Mouse (Mus musculus) testis, postnatal 10 days (tissue): ENCODE results near the gene Tbxa2r.

Experiments
- DNase-seq: peaks from one replicate; pipeline ENCODE4 v3.0.0; 2021; ENCODE audit warnings: low spot score

The Tbxa2r gene

DNA sequence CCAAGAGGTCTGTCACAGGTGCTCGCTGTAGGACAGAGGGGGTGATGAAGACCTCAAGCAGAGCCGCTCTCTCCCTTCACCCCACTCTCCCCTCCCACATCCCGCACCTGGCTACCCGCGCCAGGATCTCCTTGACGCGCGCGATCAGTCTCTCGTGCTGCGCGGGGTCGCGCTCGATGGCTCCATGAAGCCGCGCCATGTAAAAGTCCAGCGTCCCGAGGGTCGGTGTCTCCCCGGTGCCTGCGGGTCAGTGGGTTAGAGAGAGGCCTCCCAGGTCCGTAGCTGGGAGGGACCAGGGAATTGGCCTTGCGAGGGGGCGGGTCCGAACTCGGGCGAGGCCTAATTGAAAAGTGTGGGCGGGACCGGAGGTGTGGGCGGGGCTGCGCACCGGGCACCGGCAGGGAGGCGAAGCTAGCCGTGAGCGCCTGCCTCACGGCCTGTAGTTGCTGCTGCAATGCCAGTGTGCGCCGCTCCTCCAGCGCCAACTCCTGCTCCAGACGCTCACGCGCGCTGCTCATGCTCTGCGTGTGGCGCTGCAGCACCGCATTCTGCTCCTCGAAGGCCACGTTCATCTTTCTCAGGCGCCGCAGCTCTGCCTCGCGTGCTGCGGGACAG is 18.0 kb downstream of the Tbxa2r start:
- peak; percentile 91 for DNase-seq

DNA sequence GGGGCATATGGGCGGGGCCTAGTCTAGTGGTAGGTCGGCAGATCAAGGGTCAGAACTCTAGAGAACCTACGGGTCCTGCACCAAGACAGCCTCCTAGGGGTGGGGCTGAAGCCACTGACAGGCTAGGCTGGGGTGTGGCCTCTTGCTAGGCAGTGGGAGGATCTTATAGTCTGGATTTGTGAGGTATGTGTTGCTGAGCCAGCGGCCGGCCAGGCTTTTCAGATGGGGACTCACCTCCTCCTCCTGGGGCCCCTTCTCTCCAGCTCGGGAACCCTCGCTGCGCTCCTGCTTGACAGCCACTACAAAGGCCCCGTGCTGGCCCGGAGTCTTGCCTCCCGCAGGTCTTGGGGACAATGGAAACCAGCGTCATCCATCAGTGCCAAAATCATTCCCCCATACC is 20.6 kb downstream of the Tbxa2r start:
- peak; percentile 74 for DNase-seq

DNA sequence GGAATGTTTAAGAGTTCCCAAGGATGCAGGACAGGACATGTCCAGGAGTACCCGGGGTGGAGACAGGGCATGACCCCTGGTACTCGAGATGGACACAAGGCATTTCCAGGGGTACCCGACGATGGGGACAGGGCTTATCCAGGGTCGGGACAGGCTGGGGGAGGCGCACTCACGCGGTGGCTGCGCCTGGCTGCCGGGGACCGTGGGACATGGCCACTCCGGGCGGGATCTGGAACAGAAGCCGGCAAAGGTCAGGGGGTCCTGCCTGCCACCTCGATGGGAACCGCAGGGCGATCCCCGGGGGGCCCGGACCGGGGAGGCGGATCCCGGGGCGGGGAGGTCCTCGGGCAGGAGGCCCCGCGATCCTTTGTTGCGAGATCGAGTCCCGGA is 21.4 kb downstream of the Tbxa2r start:
- DNase-seq = no peak

DNA sequence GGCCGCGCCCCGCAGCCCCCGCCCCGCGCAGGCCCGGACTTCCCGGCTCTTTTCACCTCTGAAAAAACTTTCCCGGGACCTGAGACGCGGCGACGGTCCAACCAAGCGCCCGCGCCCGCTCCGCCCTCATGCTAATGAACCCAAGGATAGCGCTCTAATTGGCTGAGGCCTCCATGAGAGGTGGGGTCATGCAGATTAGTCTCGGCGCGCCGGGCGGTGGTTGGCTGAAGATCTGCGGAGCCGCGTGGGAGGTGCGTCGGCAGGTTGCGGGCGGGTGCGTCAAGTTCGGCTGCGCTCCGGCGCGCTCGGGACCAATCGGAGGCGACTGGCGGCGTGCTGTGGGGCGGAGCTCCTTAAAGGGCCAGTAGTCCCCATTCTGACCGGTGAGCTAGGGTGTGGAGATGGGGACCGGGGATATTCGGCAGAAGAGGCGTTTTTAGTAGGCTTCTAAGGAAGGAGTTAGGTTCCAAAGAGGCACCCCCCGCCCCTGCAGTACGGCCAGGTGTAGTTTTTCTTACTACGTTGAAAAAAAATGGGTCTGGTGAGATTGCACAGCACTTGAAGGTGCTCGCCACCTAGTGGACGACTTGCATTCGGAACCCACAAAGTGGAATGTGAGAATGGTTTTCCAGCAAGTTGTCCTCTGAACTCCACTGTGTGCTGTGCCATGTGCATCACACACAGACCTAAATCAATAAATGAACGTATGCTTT is 22.0 kb downstream of the Tbxa2r start, which contains the start of gene Hmg20b:
Hmg20b (minus strand) TSS at position 130 of the 713 bp plus-strand sequence.
- peak; percentile 99 for DNase-seq

DNA sequence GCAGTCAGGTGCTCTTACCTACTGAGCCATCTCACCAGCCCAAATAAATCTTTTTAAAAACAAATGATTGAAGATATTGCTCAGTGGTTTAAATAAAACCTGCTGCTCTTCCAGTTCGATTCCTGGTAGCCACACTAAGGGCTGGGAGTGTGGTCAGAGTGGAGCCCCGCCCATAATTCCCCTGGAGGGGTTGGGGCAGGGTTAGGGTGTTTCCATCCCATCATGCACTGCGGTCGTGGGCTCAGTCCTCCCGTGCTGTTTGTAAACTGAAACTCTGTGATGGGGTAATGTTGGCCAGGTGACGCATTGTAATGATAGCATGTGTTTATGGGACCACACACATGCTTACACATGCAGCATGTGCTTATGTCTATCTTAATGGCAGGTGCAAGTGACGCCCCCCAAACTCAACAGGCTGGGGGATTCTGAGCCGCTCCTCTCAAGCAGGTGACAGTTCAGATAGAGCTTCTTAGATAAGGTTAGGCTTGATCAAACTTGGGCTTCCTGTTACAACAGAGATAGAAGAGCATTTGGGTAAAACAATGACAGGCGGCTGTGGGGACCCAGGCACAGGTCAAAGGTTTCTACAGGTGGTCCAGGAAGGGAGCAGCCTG is 23.3 kb downstream of the Tbxa2r start:
- no peak for DNase-seq

DNA sequence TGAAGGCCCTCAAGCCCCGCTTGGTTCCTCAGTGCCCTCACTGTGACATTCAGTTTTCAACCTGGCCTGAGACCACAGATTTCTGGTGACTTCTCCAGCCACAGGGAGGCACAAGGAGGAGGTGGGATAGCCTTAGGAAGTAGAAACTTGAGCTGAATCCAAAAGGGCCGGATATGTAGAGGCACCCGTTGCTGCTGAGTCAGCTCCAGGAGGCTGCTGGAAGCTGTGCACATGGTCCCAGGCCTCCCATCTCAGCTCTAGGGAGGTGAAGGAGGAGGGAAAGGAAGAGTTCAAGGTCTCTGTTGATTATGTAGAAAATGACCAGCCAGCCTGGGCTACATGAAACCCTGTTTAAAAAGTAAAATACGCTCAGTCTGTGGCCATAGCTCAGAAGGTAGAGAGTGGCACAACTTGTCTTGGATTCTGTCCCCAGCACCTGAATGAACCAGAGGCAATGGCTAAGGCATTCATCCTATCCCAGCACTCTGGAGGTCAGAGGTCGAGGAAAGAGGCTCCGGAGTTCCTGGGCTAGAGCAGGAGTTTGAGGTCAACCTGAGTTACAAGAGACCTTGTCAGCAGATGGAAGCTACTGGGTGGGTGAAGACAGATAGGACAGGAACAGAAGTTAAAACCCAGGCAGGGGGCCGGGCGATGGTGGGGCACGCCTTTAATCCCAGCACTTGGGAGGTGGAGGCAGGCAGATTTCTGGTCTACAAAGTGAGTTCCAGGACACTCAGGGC is 26.4 kb downstream of the Tbxa2r start:
- no peak for DNase-seq

DNA sequence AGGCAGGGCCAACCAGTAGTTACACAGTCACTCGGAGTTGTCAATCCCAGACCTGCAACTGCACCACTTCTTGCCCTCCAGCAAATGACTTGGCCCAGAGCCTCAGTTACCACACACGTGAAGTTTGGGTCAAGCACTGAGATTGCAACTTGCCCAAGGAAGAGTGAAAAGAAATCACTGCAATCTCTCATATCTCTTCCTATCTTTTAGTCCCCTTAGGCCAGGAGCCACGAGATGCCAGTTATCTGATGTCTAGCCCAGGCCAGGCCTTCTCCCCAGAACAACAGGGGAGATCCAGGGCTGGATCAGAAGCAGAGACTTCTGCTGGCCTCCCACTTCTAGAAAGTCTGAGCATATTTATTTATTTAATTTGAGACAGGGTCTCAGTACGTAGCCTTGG is 27.0 kb downstream of the Tbxa2r start:
- DNase-seq = no peak

DNA sequence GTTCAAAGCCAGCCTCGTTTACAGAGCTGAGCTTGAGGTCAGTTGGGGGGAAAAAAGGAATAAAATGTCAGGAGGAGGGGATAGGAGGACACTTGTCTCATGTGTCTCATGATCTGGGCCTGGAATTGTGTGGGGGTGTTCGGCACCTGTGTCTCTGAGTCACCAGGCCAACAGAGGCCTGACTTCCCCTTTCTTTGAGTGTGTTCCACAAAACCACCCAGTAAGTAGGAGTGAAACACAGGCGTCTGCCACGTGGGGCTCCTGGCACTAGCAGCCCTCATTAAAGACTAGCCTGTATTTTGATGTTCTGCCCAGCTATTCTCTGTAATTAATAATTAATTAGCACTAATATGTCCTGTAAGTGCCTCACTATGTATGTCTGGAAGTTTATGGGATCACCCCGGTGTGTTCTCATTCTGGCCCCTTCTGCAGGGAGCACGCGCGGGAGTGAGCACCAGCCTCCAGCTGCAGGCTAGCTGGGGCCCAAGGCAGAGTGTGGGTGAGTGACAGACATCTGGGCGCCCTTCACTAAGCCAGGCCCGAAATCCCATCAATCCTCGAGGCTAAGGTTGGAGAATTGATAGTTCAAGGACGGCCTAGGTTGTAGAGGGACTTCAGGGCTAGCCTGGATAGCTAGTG is 27.9 kb downstream of the Tbxa2r start:
- DNase-seq = no peak

DNA sequence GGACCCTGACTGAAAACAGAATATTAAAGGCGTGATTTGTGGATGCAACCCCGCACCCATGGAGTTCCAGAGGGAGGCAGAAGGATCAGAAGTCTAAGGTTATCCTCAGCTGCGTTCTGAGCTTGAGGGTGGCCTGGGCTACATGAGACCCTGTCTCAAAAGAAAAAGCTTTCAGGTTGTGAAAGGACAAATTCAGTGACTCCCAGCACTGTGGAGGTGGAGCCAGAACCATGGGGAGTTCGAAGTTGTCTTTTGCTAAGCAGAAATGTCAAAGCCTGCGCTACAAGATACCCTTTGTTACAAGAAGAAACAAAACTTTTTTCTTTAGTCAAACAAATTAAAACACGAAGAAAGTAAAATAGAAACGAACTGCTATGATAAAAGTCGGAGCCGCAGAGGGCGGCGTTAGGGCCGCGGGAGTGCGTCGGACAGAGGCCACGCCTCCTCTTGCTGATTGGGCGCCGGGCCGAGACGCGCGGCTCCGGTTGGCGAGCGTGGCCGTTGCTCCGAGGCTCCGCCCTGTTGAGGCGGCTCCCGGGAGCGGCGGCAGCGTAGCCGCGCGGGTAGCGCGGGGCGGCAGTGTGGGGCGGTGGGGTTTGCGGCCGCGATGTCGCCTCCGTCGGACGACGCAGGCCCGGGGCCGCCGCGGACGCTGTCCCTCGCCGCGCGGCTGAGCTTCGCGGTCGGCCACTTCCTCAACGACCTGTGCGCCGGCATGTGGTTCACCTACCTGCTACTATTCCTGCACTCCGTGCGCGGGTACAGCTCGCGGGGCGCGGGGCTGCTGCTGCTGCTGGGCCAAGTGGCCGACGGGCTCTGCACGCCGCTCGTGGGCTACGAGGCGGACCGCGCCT is 28.7 kb downstream of the Tbxa2r start, which contains the start of gene Mfsd12:
Mfsd12 (plus strand) TSS at position 501 of the 854 bp plus-strand sequence.
- peak; percentile 96 for DNase-seq

DNA sequence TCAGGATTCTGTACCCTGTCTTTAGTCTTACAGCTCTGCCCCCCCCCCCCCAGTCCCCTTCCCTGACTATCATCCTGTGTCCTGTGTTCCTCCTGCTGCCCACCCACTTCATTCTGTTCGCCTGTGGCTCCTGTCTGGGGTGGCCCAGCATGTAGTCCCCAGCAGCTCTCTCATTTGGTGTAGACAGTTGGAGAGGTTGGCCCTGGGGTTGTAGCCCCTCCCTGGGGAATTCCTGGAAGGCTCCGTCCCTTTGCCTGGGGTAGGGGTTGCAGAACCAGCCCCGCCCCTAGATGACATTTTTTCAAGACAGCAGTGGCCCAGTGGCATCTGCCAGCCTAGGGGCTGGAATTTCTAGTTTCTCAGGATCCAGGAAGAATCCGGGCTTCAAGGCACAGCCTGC is 29.7 kb downstream of the Tbxa2r start:
- no peak for DNase-seq

DNA sequence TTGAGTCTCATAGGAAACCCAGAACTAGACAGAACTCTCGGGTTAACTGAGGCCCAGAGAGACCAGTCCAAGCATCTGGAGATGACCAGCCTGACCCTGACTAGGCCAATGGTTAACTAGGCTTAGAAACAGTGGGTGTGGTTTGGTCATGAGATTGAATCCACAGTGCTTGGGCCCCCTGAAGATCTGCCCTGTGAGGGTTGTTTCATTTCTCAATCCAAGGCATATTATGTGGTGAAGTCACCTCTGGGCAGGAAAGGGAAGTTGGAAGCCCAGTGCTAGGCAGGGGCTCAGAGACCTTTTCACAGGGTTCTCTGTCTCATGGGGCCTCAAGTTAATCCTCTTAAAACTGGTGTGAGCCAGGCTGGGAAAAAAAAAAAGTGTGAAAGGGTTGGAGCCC is 30.3 kb downstream of the Tbxa2r start:
- DNase-seq = no peak

DNA sequence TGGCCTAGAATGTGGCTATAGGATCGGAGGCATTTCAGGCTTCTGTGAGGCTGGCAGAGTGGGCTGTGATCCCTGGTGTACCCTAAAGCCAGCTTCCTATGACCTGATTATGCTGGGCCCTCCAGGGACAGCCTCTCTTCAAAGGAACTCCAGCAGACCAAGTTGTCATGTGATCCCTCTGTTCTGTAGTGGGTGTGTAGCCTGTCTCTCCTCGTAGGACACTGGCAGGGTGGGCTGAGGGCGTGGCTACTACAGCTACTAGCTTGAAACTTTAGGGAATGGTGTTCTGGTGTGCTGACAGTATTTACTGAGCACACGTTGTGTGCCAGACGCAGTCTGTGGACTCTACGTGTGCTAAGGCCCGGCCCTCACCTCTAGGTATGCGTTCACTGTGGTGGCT is 32.2 kb downstream of the Tbxa2r start:
- no peak for DNase-seq

DNA sequence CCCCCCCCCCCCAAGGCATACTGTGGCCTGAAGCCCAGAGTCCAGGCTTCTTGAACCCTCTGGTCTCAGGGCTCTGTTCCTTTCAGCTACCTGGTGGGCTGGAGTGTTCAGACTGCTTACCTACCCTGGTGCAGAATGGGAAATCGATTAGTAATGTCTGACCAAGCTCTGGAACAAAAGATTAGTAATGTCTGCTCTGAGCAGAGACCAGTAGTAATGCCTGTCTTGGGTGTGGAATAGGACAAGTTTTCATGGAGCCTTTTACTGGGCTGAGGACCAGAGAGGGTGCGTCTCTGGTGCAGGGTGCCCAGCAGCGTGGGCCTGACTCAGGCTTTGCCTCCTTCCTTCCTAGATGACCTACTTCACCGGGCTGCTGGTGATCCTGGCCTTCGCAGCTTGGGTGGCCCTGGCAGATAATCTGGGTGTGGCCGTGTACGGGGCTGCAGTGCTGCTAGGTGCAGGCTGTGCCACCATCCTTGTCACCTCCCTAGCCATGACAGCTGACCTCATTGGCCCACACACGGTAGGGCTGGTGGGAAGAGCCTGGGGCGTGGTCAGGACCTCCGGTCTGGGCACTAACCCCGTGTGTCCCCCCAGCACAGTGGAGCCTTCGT is 33.9 kb downstream of the Tbxa2r start:
- DNase-seq = no peak

DNA sequence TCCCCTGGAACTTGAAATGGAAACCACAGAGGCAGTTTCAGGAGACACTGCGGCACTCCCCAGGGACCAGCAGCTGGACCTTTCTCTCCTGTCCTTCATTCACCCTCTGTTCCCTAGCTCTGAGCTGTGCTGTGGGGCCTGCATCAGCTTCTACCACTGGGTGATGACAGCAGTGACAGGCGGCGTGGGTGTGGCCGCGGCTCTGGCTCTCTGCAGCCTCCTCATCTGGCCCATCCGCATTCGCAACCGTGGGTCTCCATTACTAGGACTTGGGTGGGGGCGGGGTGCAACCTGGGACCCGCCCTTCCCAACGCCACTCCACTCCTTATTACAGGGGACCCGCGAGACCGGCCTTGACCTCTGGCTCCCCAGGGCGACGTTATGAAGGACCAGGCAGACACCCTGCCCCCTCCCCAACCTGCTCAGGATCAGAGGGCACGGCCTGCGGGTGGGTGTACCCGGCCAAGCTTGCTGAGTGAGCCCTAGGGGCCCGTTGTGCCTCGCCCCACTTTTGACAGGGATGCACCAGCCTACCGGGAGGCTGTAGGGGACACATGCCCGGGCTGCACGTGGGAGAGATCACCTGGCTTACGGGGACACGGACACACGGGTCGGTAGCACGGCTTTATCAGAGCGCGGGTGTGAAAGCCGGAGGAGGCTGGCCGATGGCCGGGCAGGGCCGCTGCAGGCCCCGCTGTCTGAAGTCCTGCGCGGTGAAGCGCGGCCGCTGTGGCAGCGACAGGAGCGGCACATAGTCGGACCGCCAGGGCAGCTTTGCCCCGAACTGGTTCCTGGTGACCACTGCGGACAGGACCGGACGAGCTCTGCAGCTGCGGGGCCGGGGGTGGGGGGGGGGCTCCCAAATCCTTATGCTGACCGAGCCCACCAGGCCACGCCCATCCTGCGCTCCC is 35.2 kb downstream of the Tbxa2r start:
- peak; percentile 58 for DNase-seq

DNA sequence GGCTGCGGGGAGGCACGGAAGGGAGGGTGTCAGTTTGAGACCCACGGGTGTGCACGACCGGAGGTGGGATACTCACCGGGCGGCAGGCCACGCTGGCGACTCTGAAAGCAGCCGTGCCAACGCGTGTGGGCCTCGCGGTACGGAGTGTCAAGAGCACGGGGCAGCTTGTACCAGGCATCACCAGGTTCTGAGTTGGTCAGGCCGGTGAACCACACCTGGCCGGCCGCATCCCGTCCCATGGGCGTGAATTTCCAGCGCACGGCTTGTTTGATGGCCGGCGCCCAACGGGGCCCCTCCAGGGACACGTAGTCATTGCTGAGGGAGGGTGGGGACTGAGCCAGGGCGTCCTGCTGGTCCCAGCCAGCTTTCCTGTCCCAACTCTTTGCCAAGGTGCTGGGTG is 36.1 kb downstream of the Tbxa2r start:
- DNase-seq = peak; percentile 63

DNA sequence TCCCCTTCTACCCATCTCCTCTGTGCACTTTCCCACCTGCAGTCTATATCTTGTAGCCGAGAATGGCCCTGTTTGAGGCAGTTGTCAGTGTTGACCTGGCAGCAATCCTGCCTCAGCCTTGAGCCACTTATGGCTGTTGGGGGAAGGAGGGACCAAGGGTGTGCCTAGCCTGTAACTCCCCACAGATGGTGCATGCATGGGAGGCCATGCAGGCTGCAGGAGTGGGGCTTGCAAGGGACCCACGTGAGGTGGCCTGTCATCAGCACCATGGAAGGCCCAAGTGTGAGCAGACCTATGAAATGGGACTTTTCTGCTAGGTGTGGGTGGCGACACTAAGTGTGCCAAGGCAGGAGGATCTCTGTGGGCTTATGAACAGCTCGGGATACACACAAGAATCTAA is 36.5 kb downstream of the Tbxa2r start:
- no peak for DNase-seq

DNA sequence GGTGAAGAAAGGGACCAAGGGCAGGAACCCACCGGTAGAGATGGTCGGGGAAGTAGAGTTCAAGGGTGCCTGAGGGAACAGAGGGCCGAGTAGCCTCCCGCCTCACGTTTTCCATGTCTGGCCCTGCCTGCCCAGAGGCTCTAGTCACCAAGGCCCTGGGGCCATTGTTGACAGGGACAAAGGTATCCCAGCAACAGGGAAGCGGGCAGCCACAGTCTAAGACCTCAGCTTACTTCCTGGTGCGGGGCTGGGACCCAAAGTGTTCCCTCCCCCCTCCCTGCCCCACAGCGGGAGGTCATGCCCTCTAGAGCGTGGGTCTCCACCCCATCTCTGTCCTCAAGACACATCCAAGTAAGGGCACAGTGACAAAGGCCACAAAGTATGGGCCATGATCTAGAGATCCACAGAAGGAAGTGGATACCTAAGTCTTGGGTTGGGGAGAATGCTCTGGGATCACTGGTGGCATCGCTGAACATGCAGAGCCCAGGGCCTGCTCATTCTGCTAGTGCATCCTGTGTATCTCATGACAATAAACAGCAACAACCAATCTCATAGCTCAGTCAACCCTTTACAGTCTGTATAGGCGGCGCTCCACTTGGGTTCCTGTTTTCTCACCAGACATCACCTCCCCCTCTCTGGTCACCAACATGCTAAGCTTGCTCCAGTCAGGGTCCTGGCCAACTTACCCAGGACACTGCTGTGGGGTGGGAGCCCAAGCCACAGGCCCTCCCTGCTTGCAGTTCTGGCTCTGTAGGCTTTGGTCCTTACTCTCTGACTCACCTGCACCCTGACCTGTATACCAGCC is 37.3 kb downstream of the Tbxa2r start, which contains the start of gene 4930404N11Rik:
4930404N11Rik (minus strand) TSS at position 145 of the 805 bp plus-strand sequence.
- no peak for DNase-seq

DNA sequence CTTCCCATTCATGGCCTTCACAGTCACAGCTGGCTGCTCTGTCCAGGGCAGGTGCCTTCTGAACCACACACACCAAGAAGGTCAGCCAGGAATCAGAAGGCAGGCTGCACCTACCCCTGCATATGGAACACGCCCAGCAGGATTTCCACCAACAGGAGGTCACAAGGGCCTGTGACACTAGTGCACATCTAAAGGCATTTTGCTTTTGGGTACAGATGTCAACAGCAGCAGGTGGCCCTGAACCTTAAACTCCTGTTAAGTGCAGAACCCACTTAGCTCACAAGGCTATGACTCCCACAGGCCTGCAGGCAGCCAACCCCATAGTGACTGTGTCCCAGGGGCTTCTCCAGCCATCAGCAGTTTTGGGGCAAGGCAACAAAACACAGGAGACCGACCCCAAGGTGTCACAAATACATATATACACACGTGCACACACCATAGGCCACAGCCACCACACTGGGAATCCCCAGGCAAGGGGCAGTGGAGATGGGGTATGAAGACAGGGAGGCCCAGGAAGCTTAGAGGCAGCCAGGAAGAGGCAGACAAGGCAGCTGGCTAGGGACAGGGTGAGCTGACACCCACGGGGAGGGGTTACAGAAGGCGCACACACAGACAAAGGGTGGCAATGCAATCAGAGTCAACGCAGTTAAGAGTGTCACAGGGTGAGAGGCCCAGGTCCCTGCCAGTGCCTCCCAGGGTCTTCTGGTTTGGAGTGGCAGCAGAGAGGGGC is 38.1 kb downstream of the Tbxa2r start:
- DNase-seq = no peak
